Mouse (Mus musculus) hindlimb bud, embryonic 11.5 days (tissue): ENCODE measurements around the gene Hist2h3c1.
A peak's percentile ranks its signal among the peaks of the same experiment; 100 is the strongest.
"Not testable (repeated sequence)": the region's sequence is repeated elsewhere in the genome, so short reads cannot be mapped to it uniquely, and the experiment has no call there.

Experiments
- DNase-seq: peaks from one replicate; pipeline ENCODE4 v3.0.0-alpha.2; 2012; ENCODE audit warnings: low read depth, low spot score; ENCODE audit errors: extremely low spot score

The Hist2h3c1 gene

GRCm38 (mm10) chr3:96255926-96256593 lies 9.6 kb downstream of the Hist2h3c1 start:
- DNase-seq = no peak

GRCm38 (mm10) chr3:96257190-96257589 lies 10.7 kb downstream of the Hist2h3c1 start:
- no peak for DNase-seq

GRCm38 (mm10) chr3:96260220-96260619 lies 13.7 kb downstream of the Hist2h3c1 start:
- no peak for DNase-seq

- DNase-seq = no peak
Measured at GRCm38 (mm10) chr3:96261623-96262022, 15.1 kb downstream of the Hist2h3c1 start.

GRCm38 (mm10) chr3:96262216-96262875 lies 15.9 kb downstream of the Hist2h3c1 start:
- DNase-seq = no peak

GRCm38 (mm10) chr3:96262979-96263550 lies 16.6 kb downstream of the Hist2h3c1 start, which contains the start of gene Hist2h4:
Gene Hist2h4 (minus strand): TSS chr3:96263311.
- no peak for DNase-seq

- no peak for DNase-seq
Measured at GRCm38 (mm10) chr3:96263558-96264403, 17.3 kb downstream of the Hist2h3c1 start.

- no peak for DNase-seq
Measured at GRCm38 (mm10) chr3:96264404-96264949, 18.0 kb downstream of the Hist2h3c1 start.

GRCm38 (mm10) chr3:96266132-96266710 lies 19.7 kb downstream of the Hist2h3c1 start:
- DNase-seq = no peak

- no peak for DNase-seq
Measured at GRCm38 (mm10) chr3:96267541-96267940, 21.1 kb downstream of the Hist2h3c1 start.

GRCm38 (mm10) chr3:96268051-96268775 lies 21.7 kb downstream of the Hist2h3c1 start, which contains the start of gene Hist2h3b:
Gene Hist2h3b (plus strand): TSS chr3:96268654.
- DNase-seq = no peak

- DNase-seq = not testable (repeated sequence)
Measured at GRCm38 (mm10) chr3:96268776-96269378, 22.4 kb downstream of the Hist2h3c1 start.

GRCm38 (mm10) chr3:96269511-96270474 lies 23.3 kb downstream of the Hist2h3c1 start, which contains the start of gene Hist2h2bb:
Gene Hist2h2bb (plus strand): TSS chr3:96269752.
- peak; percentile 99 for DNase-seq

- DNase-seq = no peak
Measured at GRCm38 (mm10) chr3:96273591-96274465, 27.3 kb downstream of the Hist2h3c1 start.

GRCm38 (mm10) chr3:96277428-96277799 lies 30.9 kb downstream of the Hist2h3c1 start:
- DNase-seq = no peak

GRCm38 (mm10) chr3:96277800-96278624 lies 31.5 kb downstream of the Hist2h3c1 start:
- DNase-seq = peak; percentile 88
